Mouse (Mus musculus): Measurements from ENCODE around the gene Mfsd6.

DNA sequence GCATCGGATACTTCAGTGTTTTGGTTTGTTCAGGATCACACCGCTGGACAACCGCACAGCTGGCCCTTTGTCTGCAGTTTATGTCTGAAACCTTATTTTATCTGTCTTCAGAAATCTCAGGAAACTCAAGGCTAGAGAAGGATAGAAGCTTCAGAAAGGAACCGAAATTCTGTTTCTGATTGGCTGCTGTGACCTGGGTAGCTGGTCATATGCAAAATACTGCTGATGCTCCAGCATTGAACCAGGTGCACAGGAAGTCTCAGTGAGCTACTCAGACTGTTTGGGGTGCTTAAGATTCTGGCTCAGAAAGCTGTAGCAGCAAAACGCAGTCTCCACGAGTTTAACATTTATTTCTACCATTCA, 96.3 kb downstream of the Mfsd6 start:
- TF ChIP-seq CTCF (IDR thresholded peaks at IDR 0.05; ENCODE audit: extremely low read depth, insufficient read depth, insufficient read length, insufficient replicate concordance) (no peak), POLR2A (IDR thresholded peaks at IDR 0.05; ENCODE audit: low read depth, low read length) (peak; percentile 15; the same call in 1 of the 2 replicates)
